Mouse (Mus musculus) forebrain, embryonic 16.5 days (tissue): Measurements from ENCODE around the gene Qsox2. TPM values are rescaled to one million over a fixed set of nuclear protein-coding genes. Genes with fewer than 3 reads are reported as not detected.

Source experiments
- ATAC-seq: fragments of 200-750 bp; cut with Nextera tagmentation; 2 replicates; pipeline ENCODE4 v1.8.0; 2017; ENCODE audit warnings: mild to moderate bottlenecking, moderate library complexity
- H3K27ac ChIP-seq: fragments of 300-500 bp; sonication (generic); 2 replicates; pipeline ENCODE4 v1.5.1; 2014; ENCODE audit warnings: low read length, control low read depth
- H3K27me3 ChIP-seq: fragments of 300-500 bp; sonication (generic); replicated peaks from 2 replicates; pipeline ENCODE4 v1.6.1; 2014; ENCODE audit warnings: low read length; ENCODE audit not compliant: control insufficient read depth, insufficient read depth
- H3K36me3 ChIP-seq: fragments of 300-500 bp; sonication (generic); 2 replicates; pipeline ENCODE4 v1.6.1; 2014; ENCODE audit not compliant: control insufficient read depth, insufficient read depth
- H3K4me1 ChIP-seq: fragments of 300-500 bp; sonication (generic); replicated peaks from 2 replicates; pipeline ENCODE4 v1.6.1; 2014; ENCODE audit warnings: low read length; ENCODE audit not compliant: control insufficient read depth, insufficient read depth
- H3K4me2 ChIP-seq: fragments of 300-500 bp; sonication (generic); 2 replicates; pipeline ENCODE4 v1.6.1; 2014; ENCODE audit warnings: mild to moderate bottlenecking, low read length, control low read depth
- H3K4me3 ChIP-seq: fragments of 300-500 bp; sonication (generic); replicated peaks from 2 replicates; pipeline ENCODE4 v1.5.1; 2014; ENCODE audit warnings: mild to moderate bottlenecking, low read length, control low read depth
- H3K9ac ChIP-seq: fragments of 300-500 bp; sonication (generic); replicated peaks from 2 replicates; pipeline ENCODE4 v1.6.1; 2014; ENCODE audit warnings: low read depth, low read length, control low read depth
- H3K9me3 ChIP-seq: fragments of 300-500 bp; sonication (generic); 2 replicates; pipeline ENCODE4 v1.6.1; 2016; ENCODE audit warnings: low read length; ENCODE audit not compliant: control insufficient read depth
- WGBS: fragments of 180-500 bp; shearing (Covaris S2); extraction: QIAGEN DNeasy Blood & Tissue Kit; methylation state at CpG from one replicate; pipeline ENCODE4 v1.1.7; 2014; 5-methylcytosine and 5-hydroxymethylcytosine counted together
- polyA plus RNA-seq: library from polyadenylated mRNA; unstranded; fragments of >200 nt; fragmentation: Nextera tagmentation; extraction: Ambion mirVana; gene quantifications from 2 replicates; pipeline ENCODE4 v1.2.1, GENCODE M21; 2015

The Qsox2 gene
- polyA plus RNA-seq = 13.6 and 14.6 TPM in 2 replicates

DNA sequence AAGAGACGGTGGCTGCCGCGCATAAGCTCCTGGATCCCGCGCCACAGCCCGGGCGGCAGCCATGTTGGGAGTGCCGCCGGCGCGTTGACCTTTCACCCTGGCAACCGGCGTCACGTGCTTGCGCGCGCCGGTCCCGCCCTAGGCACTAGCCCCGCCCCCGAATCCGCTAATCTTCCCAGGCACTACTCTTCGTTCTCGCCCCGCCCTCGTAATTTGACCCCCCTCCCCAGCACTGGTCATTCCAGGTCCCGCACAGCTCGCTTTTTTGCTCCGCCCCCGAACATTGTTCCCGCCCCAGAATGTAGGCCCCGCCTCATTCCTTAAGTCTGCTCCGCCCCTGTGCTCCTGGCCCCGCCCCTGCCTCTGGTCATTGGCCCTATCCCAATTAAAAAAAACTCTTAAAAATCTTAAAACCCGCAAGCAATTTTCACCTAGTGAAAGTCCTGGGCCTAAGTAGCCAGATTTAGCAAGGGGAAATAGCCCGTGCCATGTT, at the start of gene Qsox2:
Qsox2 (minus strand) TSS at position 236 of the 493 bp plus-strand sequence.
- Histone ChIP-seq H3K9ac (peak within 1 kb of the TSS; percentile 88), H3K4me3 (peak within 1 kb of the TSS; percentile 68), H3K27me3 (no peaks in the 10 kb centered on the region), H3K27ac (peak within 1 kb of the TSS; percentile 65), H3K9me3 (no peaks in the 10 kb centered on the region), H3K4me2 (peak within 1 kb of the TSS; percentile 81), H3K4me1 (peaks cover 13% of the 10 kb centered on the region), H3K36me3 (no peaks in the 10 kb centered on the region)
- peak; percentile 83 for ATAC-seq
- 1% methylated on average over 29 of the region's 36 CpGs for WGBS

DNA sequence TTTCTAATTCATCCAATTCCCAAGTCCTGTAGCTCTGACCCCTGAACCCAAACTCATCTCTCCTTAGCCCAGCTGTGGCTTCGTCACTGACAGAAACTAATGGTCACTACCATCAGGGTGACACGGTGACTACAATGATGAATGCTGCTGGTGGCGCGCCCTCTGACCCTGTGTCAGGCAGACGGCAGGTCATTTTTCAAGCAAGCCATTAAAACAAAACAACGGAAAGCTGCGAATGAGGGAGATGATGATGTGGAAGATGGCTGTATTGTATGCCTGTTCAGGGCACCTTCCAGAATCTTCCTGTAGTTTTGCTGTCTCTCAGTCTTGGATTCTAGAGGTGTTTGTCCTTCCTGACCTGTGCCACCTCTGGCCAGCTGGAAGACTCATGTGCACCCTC, 49.1 kb upstream of the Qsox2 start:
- ATAC-seq = no peak
- 79% methylated on average over 7 of the region's 7 CpGs for WGBS
- Histone ChIP-seq H3K27ac (no peak overlapping the region), H3K4me2 (no peak overlapping the region), H3K27me3 (no peaks in the 10 kb centered on the region), H3K36me3 (no peaks in the 10 kb centered on the region), H3K4me1 (peaks cover 5% of the 10 kb centered on the region), H3K9ac (no peak overlapping the region), H3K9me3 (no peaks in the 10 kb centered on the region), H3K4me3 (no peak overlapping the region)

DNA sequence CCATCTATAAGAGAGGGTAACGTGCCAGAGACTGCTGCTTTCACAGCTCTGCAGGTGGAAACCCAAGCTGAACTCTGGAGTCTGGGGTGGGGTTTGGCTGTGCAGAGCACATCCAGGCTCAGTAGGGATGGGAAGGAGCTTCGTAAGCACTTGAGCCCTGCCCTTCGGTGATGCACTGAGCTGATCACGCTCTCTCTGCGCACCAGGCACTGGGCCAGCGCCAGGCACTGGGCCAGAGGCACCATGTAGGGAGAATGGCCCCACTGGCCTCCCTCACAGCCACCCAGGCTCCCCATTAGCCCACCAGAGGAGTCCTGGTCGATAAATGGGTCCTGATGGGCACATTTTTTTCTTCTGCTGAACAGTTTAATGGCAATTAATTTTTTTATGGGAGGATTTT, 48.5 kb upstream of the Qsox2 start:
- Histone ChIP-seq H3K36me3 (no peaks in the 10 kb centered on the region), H3K27me3 (no peaks in the 10 kb centered on the region), H3K9ac (no peak overlapping the region), H3K4me1 (peaks cover 5% of the 10 kb centered on the region), H3K4me3 (no peak overlapping the region), H3K27ac (no peak overlapping the region), H3K4me2 (no peak overlapping the region), H3K9me3 (no peaks in the 10 kb centered on the region)
- 39% methylated on average over 7 of the region's 7 CpGs for WGBS
- ATAC-seq = no peak

DNA sequence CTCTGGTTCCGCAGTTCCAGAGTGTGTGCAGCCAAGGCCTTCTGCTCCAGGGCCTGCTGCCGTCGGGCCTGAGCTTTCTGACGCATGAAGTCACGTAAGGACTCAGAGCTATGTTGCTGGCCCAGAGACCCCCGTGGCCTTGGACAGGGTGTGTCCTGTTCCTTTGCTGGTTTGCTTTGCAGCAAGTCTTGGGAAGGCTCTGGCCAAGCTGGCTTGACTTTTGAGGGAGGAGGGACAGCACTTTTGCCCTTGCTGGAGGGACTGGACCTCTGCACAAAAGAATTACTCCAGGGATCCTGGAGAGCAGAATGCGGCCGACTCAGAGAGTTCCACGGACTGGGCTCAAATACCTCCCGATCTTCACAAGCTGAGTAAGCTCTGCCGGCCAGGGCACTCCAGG, 43.3 kb upstream of the Qsox2 start:
- Histone ChIP-seq H3K27me3 (no peaks in the 10 kb centered on the region; the same call in 1 of the 2 replicates), H3K36me3 (no peaks in the 10 kb centered on the region), H3K27ac (no peak overlapping the region), H3K4me3 (no peak overlapping the region), H3K9me3 (no peaks in the 10 kb centered on the region), H3K4me1 (peaks cover 2% of the 10 kb centered on the region), H3K4me2 (no peak overlapping the region), H3K9ac (no peak overlapping the region)
- ATAC-seq = no peak
- 68% methylated on average over 11 of the region's 11 CpGs for WGBS

DNA sequence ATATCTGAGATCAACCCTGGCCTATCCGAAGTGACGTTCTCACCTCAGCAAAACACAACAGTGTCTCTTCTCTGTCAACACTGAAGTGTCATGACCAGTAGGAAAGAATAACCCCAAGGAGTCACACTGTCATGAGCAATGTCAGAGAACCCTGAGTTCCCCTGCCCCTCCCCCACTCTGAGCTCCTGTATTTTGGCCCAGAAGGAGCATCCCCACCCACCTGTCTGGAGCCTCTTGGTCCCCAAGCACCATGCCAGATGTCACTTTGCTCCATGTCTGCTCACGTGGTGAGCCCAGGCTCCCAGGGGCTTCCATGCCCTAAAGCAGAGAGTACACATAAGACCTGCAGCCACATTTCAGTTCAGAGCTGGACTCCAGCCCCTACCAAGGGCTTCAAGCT, 42.4 kb upstream of the Qsox2 start:
- H3K27me3 ChIP-seq = no peaks in the 10 kb centered on the region; the same call in 1 of the 2 replicates
- H3K4me2 ChIP-seq = no peak overlapping the region
- H3K4me3 ChIP-seq = no peak overlapping the region
- WGBS = 82% methylated on average over 3 of the region's 3 CpGs
- H3K9me3 ChIP-seq = no peaks in the 10 kb centered on the region
- H3K4me1 ChIP-seq = no peaks in the 10 kb centered on the region
- ATAC-seq = no peak
- no peak overlapping the region for H3K27ac ChIP-seq
- no peak overlapping the region for H3K9ac ChIP-seq
- H3K36me3 ChIP-seq = no peaks in the 10 kb centered on the region

DNA sequence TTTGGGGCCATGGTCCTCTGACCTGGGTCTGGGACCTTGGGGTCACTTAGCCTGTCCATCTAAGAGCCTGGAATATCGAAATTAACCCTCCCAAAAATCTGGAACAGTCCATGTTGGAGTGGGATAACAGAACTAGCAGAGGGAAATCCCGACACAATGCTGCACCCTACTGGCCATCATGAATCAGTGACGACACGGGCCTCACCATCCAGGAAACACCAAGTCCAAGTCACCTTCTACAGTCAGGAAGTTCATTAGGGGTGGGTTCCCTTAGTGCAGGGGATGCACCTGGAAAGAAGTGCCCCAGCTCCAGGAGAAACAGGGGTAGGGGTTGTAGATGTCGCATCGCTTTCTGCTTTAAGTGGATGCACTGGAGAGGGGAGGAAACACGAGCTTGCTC, 36.3 kb upstream of the Qsox2 start:
- WGBS = 18% methylated on average over 7 of the region's 7 CpGs
- no peaks in the 10 kb centered on the region for H3K4me1 ChIP-seq
- H3K4me2 ChIP-seq = no peak overlapping the region
- no peaks in the 10 kb centered on the region for H3K9me3 ChIP-seq
- no peaks in the 10 kb centered on the region for H3K27me3 ChIP-seq
- ATAC-seq = 0 out of 2 replicates have a peak, but pooled peaks have one; percentile 62
- no peaks in the 10 kb centered on the region for H3K36me3 ChIP-seq
- H3K27ac ChIP-seq = no peak overlapping the region
- no peak overlapping the region for H3K9ac ChIP-seq
- no peak overlapping the region for H3K4me3 ChIP-seq

DNA sequence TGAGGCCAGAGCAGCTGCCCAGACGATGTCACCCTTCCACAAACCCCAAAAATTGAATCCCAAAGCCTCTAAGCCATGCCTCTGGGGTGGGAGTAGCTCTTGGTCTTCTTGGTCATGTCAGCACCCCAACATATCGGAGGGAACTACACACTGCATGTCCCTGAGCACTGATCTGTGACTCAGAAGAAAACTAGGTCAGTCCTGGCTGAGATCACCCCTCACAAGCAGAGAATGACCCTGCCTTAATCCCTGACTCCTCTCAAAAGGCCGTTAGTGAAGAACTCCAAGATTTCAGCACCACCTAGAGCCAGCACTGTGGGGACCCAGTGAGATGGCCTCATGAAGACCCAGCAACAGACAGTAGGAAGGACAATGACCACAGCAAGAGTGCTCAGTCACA, 30.9 kb upstream of the Qsox2 start:
- 60% methylated on average over 3 of the region's 3 CpGs for WGBS
- H3K36me3 ChIP-seq = no peaks in the 10 kb centered on the region

DNA sequence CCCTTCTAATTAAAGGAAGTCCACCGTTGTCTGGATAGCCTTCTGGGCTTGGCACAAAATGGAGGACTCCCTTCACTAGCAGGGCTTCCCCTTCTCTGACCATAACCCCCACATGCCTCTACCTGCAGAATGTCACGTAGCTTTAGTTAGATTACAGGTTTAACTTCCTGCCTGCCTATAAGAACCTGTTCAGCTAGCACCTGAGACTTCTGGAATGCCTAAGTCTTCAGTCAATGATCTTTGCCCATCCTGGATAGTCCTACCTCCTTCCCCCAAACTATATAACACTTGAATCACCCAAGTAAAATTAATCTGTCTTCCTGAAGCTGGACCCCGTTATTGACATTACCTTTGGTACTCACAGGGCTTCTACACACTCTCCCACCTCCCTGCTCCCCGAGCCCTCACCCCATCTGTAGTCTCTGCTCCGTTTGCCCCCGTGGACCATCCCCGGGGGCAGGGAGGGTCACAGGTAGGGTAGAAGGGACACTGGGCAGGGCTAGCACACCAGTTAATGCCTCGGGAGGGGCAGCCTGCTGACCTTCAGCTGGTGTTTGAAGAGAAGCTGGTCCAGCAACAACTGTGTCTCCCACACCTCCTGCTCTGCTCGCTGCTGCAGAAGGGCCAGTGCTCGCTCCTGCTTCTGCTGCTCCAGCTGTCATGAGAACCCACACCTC, 28.9 kb upstream of the Qsox2 start:
- ATAC-seq = no peak
- no peaks in the 10 kb centered on the region for H3K9me3 ChIP-seq
- WGBS = 85% methylated on average over 10 of the region's 10 CpGs

More for the DNA sequence above, 30.9 kb upstream of the Qsox2 start:
- no peak for ATAC-seq
- Histone ChIP-seq H3K4me3 (no peak overlapping the region), H3K27me3 (no peaks in the 10 kb centered on the region), H3K9me3 (no peaks in the 10 kb centered on the region), H3K4me1 (no peaks in the 10 kb centered on the region), H3K4me2 (no peak overlapping the region), H3K27ac (no peak overlapping the region), H3K9ac (no peak overlapping the region)

DNA sequence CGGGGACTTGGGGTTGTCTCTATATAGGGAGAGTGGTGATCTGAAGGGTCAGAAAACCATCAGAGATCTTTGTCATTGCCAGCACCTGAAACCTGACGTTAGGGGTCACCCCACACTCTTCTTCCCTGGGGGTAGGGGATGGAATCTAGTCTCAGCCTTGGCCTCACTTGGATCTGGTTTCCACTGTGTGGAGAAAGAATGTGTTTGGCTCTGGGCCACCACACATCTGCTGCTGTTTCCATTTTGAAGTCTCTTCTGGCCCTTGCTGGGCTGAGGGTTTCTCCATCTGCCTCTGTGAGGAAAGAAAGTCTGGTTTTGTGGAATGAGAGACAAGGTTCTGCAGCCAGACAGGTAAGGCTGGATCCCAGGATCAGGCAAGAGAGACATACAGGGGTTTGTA, 27.8 kb upstream of the Qsox2 start:
- Histone ChIP-seq H3K9me3 (no peaks in the 10 kb centered on the region), H3K27me3 (no peaks in the 10 kb centered on the region), H3K4me2 (no peak overlapping the region), H3K4me1 (no peaks in the 10 kb centered on the region), H3K9ac (no peak overlapping the region), H3K4me3 (no peak overlapping the region), H3K27ac (no peak overlapping the region), H3K36me3 (no peaks in the 10 kb centered on the region)
- 82% methylated on average over 2 of the region's 2 CpGs for WGBS
- no peak for ATAC-seq

More for the DNA sequence above, 28.9 kb upstream of the Qsox2 start:
- H3K4me3 ChIP-seq = no peak overlapping the region
- no peak overlapping the region for H3K4me2 ChIP-seq
- no peak overlapping the region for H3K9ac ChIP-seq
- no peak overlapping the region for H3K27ac ChIP-seq
- no peaks in the 10 kb centered on the region for H3K4me1 ChIP-seq
- H3K27me3 ChIP-seq = no peaks in the 10 kb centered on the region
- no peaks in the 10 kb centered on the region for H3K36me3 ChIP-seq
